Mouse (Mus musculus): ENCODE results near the gene Rab11fip5.

The Rab11fip5 gene

DNA sequence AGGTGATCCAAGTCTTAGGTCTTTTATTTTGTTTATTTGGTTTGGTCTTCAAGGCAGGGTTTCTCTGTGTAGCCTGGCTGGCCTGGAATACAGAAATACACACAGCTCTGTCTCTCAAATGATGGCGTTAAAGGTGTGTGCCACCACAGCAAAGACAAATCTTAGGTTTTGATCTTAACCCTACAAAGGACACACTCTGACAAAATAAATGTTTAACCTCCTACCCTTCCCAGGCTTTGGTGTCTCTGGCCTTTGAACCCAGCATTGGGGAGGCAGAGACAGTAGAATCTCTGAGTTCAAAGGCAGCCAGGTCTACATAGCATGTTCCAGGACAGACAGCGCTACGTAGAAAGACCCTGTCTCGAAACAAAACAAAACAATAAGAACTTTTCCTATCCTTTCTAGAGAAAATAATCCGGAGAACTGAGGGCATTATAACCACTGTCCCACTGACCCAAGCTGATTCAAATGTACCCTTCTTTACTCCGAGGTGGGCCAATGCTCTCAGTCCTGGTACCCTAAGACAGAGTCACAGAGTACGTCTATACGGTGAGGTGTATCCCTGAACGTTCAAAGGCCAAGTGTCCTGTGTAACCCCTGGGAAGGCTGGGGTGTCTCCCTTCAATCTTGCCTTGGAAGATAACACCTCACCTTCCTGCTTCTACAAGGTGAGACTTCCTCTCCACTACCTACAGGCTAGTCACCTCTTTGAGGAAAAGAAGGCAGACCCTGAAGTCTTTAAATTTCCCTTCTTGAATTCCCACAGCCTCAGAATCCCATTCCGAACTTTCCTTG, 1.2 kb downstream of the Rab11fip5 start:
- DNase-seq = no peak

DNA sequence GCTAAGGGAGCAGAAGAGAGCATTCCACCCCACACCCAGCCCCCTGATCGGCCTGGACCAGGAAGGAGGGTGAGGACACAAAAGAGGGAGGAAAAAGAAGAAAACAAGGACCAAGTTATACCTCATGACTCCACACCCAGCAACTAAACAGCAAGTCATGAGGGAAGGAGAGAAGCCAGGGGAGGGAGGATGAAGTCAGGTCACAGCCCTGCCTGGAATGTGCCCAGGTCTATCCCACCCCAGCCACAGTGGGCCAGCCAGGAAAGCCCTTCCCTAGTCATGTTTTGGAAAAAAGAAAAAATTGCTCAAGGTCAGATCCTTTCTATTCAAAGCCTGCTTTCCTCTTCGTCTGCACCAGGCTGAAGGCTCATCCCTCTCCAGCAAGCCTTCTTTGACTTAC, 1.9 kb downstream of the Rab11fip5 start:
- no peak for DNase-seq

DNA sequence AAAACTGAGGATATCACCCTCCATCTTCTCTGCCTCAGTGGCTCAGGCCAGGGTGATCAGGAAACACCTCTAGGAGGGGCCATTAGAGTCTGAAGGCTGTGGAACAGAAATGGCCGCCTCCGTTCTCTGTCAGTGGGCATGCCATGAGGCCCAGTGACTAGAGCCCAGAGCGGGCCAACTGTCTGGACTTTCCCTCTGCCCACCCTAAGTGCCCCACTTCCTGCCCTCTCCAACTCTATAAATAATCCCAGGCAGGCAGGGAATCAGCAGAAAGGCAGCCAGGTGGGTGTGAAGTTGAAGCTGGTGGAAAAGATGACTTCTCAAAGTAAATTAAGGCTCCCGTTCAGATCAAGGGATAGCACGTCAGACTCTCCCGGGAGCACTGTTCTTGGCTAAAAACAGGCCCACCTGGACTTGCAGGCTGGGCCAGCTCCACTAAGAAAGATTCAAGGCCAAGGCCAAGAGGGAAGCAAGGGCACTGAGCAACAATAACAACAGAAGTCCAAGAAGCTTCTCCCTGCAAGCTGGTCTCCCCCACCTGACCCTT, 2.5 kb downstream of the Rab11fip5 start:
- DNase-seq = no peak

DNA sequence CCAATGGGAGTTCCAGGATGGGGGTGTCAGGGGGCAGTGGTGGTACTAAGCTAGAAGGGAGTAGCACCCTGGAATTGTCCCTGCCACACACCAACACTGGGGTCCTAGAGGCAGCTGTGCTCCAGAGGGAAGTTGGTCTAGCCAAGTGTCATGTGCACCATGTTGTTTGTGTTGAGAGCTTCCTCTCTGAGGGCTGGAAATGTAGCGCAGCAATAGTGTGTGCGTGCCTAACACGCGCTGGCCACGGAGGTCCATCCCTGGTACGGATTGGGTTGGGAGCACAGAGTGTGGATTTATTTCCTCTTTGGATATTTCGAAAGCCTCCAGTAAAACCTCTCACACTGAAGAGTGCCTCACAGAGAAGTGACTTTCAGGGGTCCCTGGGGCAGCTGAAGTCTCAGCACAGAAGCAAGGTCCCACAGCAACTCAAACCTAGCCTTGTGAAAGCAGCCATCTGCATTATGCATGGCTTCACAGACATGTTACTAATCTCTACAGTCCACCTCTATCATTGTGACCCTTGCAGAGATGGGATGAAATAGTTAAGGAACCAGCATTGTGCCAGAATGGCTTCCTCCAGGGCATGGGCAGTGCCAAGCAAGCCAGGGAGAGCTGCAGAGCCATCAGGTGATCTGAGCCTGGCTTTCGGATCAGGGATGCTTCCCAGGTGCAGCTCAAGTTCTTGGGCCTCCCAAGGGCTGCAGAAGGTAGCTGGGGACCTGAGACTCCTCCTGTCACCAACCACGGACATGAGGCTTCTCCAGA, 3.6 kb downstream of the Rab11fip5 start:
- DNase-seq = no peak

DNA sequence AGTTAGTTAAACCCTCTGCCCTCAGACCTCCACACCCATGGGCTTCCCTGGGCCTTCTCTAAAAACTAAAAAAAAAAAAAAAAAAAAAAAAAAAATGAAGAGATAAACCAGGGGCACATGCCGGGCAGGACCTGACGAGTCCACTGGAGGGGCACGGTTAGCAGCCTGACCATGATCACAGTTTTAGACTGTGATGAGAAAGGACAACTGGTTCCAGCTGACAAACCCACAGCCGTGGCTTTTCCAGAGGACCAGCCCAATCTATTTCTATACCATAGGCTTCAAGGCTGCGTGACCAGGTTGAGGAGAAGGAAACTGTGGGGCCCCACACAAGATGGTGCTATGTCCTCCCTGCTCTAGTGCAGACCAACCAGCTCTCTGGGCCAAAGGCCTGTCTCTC, 4.4 kb downstream of the Rab11fip5 start:
- no peak for DNase-seq

DNA sequence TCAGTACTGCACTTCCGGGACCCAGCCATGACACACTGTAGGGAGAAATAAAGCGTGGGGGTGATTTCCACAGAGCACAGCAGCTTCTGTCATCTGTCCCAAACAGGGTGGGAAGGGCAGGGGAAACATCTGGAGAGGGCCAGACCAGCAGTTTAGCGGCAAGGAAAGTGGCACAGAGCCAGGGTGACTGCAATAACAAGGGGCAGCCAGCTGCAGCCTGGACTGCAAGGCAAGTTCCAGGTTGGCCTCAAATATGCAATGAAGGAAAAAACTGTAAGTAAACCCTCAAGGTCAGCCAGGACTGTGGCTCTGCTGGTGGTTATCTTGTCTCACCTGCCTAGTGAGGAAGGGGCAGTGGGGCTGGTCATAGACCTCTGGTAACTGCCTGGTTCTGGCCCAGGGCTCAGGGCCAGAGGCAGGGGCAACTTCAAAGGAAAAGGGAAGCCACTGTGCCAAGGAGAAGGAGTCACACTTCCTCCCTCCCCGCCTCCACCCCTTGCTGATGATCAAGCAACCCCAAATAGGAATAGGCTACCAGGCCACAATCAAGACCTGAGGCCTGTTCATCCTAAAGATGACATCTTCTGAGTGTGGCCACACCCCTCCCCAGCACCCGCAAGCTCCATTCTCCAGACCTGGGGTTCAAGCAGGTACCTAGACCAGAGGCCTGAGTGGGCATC, 5.1 kb downstream of the Rab11fip5 start:
- DNase-seq = peak; percentile 78

DNA sequence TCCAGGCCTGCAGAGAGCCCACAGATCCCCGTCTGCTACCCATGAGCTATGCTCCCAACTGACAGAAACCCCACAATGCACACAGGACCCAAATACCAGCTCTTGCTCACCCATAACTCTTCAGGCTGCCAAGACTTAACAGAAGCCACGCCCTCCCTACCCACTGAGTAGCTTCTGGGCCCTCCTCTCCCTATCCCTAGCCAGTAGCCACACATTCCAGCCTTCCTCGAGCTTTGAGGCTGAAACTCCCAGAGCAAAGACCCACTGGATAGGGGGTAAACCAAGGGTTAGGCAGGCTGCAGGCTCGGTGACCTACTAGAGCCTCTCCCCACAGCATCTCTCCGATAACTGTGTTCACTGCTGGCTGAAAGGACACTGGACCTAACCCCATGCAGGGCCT, 5.7 kb downstream of the Rab11fip5 start:
- no peak for DNase-seq

DNA sequence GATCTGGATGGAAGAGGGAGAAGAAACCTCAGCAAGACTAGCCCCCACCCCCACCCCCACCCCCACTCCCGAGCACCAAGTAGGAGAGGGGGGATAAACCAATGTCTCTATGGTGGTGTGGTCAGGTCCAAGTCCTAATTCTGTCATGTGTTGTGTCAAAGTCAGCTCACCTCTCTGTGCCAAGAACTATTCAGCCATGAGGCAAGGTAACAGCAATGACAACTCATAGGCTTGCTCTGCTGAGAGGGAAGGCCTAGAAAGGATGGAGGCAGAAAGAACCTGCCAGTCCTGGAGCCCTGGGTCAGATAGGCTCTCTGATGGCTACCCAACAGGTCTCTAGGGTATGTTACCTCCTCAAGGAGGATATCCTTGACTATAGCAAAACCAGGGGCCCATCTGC, 6.3 kb downstream of the Rab11fip5 start:
- no peak for DNase-seq

DNA sequence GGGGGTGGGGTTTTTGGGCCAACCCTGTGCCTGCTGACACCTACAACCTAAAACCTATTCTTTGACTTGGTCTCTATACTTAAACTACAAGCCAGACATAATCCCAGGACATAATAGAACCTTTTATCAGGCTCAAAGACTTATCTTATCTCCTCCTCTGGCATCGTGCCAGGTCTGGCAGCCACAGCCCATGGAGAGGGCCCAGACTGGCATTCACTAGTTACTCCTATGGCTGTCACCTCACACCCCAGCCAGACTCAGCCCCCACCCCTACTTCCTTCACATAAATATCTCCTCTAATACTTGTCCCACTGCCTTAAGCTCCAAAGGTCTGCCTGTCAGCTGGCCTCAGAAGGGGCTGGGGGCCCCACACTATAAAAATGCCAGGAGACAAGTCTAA, 8.0 kb downstream of the Rab11fip5 start:
- DNase-seq = no peak

DNA sequence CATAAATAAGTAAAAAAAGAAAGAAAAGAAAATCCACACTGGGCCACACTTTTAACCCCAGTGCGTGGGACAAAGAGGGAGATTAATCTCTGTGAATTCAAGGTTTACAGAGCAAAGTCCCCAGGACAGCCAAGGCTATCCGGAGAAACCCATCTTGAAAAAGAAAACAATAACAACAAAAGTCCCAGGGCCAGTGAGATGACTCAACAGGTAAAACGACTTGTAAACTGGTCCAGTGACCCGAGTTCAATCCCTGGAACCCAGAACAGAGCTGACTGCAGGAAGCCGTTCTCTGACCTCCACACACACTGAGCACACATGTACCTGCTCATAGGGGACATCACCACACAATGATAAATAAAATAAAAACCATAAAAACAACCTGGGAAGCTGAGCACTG, 10.0 kb downstream of the Rab11fip5 start:
- DNase-seq = no peak

DNA sequence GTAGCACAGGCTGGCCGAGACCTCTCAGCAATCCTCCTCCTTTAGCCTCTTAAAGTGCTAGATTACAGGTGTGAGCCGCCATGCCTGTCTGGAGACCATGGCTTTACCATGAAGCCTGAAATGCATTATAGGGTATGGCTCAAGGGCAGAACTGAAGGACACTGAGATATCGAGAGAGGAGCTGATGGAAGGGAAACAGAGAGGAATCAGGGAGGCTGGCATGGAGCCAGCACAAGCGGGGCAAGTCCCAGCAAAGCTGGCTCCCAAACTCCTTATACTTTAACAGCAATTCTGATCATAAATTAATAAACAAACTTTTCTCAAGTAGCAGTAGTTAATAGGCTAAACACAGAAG, 10.6 kb downstream of the Rab11fip5 start:
- no peak for DNase-seq

DNA sequence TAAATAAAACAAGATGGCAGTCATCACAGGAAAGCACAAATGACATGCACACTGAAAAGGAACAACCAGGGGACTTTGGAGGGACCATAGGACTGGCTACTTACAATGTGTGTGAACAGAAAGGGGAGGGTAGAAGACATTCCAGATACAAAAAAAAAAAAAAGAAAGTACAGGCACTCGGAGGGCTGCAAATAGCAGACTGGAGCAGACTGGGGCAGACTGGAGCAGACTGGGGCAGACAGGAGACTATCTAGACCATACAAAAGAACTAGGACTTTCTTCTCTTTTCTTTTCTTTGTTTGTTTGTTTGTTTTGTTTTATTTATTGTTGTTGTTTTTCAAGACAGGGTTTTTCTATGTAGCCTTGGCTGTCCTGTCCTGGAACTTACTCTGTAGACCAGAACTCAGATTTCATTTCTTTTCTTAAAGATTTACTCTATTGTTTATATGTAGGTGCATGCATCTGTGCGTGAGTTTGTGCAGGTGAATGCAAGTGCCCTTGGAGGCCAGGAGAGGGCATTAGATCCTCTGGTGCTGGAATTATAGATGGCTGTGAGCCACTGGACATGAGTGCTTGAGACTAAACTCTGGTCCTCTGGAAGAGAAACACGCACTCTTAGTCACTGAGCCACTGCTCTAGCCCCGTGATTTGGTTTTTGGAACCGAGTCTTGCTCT, 11.1 kb downstream of the Rab11fip5 start:
- DNase-seq = no peak

DNA sequence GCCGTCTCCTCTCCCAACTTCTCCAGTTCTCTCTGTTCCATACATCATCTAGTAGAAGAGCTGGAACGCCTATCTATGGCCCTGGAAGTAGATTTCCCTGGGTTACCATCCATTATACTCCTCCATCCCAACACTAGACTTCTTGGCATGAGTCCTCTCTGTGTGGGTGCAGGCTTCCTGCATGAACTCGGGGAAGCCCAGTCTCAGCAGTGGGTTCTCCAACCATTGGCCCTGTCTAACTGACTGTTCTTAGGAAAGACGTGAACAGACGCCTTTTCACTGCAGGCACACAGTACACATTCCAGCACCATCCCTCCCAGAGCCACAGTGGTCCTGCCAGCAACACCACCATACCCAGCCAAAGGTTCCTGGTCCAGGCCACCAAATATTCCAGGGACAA, 11.8 kb downstream of the Rab11fip5 start:
- DNase-seq = no peak

DNA sequence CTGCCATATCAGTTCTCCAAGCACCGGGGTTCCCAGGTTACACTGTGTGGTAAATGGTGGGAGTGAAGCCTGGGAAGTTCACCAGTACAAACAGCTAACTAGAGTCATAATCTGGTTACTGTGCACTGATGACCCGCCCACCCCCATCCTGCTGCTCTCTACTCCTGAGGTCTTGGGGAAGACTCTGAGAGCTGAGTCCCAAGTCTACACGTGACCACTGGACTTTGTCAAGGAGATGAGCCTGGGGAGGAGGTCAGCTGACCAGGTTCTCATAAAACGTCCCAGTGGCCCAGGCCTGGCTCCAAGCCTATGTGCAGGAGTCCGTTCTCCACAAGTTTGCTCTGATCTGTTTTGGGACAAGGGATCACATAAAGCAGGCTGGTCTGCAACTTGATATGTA, 14.1 kb downstream of the Rab11fip5 start:
- no peak for DNase-seq

DNA sequence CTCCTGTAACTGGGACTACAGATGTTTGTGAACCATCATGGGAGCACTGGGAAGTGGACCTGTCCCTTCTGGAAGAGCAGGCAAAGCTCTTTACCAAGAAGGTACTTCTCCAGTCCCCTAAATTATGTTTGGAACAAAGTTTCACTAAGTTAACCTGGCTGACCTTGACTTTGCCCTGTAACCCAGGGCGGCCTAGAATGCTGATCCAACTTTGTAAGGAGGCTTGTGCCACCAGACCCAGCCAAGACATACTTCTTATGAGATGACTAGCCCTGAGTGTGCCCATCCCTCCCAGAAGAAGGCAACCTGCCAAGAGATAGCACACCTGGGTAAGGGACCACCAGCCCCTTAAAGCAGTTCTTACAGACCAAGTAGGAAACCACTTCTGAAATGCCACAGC, 15.6 kb downstream of the Rab11fip5 start:
- DNase-seq = no peak

DNA sequence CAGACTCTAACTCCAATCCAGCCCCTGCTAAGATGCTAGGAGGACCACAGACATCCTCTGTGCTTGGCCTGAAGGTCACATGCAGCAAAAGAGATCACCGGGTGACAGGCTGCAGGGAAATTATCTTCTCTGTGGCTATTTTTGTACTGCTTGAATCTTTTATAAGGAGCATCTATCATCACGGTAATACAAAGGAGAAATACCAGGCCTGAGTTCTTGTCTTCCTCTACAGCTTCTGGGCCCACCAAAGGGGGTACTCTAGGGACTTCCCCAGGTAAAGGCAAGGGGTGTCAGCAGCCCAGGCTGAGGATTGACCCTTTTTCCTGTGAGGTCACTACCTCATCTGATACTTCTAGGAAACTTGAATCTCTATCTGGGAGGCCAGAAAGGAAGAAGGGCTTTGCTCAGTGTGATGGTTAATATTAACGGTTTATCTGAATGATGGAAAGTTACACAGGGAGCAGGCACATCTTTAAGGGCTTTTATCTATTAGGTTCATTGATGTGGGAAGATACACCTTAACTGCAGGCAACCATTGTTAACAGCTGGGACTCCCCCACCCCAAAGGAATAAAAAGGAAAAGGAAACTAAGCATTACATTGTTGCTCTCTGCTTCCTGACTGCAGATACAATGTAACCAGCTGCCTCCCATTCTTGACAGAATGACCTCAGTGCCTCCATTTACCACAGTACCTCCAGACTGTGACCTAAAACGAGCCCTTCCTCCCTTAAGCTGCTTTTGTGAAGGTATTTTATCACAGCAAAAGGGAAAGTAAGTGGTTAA, 17.6 kb downstream of the Rab11fip5 start:
- DNase-seq = no peak

DNA sequence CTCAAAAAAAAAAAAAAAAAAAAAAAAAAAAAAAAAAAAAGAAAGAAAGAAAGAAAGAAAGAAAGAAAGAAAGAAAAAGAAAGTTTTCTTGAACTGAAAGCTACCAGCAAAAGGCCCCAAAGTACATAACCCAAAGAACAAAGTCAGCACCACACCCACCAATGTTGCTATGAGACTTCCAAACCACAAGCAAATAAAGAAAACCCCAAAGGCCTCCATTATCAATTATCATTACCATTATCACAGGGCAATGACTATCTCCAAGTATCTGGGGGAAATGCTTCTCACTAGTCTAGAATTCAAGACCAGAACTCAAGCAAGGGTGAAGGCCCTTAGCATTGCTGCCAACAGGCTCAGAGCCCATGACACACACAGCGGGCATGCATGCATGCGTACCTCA, 18.7 kb downstream of the Rab11fip5 start:
- DNase-seq = no peak

DNA sequence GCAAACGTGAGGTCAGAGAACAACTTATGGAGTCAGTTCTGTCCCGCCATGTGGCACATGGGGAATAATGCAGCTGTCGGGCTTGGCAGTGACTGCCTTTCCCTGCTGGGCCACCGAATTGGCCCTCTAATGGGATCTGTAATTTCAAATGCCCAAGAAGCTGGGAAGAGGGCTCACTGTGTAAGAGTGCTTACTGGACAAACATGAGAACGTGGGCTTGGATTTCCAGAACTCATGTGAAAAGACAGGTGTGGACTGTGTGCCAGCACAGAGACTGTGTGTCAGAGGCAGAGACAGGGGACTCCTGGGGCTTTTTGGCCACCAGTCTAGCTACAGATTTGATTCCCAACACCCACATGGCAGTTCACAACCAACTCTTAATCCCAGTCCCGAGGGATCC, 19.7 kb downstream of the Rab11fip5 start:
- DNase-seq = no peak

DNA sequence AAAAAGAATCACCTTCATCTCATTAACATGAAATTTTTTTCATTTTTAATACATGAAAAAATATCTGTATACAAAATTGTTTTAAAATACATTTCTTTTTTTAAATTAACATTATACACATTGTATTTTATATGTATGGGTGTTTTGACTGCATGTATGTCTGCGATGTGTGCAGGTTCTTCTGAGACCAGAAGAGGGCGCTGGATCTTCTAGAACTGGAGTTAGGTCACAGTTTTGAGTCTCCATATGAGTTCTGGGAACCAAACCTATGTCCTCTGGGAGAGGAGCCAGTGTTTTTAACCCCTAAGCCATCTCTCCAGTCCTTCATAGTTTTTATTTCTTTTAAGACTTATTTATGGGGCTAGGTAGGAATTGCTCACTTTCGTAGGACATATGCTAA, 20.7 kb downstream of the Rab11fip5 start:
- no peak for DNase-seq

DNA sequence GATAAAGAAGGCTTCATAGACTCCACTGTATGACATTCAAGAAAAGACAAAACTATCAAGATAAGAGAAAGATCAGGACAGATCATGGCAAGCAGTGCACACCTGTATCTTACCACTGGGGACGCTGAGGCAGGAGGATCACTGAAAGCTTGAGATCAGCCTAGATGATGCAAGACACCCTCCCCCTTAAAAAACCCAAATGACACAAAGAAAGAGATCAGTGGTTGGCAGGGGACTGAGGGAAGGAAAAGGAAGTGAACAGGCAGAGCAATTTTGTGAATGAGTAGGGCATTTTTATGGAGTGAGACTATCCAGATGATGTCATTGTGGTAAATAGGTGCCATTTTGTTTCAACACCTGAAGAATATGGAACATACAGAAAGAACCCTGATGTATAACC, 24.3 kb downstream of the Rab11fip5 start:
- DNase-seq = no peak

DNA sequence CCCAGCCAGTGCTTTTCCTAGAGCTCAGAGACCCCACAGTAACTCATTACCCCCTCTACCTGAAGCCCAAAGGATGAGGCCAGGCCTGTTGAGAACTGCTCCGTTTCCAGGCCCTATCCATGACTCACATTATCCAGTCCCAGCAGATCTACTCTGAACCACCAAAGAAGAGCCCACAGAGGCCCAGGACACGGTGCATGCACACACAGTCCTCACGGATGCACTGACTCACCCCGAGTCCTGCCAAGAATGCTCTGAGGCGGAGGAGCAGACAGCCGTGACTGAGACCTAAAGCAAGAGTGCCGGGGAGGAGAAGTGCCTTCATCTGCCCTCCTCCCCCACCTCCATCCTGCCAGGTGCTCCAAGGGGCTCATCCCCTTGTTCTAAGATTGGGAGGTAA, 25.2 kb downstream of the Rab11fip5 start:
- DNase-seq = no peak

DNA sequence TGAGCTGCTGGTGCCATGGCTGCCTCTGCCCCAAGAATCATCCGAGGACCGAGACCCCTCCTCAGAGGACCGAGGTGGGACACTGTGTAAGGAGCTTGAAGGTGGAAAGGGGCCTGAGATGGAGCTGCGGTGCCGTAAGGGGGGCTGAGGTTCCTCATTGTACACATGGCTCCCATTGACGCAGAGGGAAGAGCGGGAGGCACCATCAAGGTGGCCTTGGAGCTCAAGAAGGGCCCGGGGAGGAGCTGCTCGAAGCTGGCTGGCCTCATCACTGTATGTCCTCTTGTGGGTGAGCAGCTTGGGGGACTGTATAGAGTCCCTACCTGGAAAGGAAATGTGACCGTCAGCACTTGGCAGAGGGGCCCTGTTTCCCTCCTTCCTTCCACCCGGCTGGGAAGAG, 26.3 kb downstream of the Rab11fip5 start:
- DNase-seq = no peak

All from lung, postnatal 36 days (tissue).